Mouse (Mus musculus): ENCODE results near the gene Mrpl49.

DNA sequence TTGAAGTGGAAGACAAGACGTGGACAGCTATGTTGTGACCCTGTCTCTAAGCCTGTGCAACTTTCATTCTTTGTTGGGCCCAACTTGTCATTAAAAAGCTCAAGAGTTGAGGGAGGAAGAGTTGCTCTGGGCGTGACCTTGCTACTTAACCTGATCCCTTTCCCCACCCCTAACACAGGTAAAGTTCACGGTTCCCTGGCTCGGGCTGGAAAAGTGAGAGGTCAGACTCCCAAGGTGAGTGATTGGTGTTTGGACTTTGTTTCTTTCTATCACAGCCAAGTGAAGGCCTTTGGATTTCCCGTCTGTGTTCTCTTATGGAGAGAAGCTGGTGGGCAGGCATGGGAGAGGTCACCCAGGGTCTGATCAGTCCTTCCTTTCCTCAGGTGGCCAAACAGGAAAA is 1.4 kb upstream of the Mrpl49 start:
- TF ChIP-seq CTCF (IDR thresholded peaks at IDR 0.05; ENCODE audit: borderline replicate concordance, extremely low read depth, insufficient read depth, insufficient read length) (no peak), POLR2A (IDR thresholded peaks at IDR 0.05; ENCODE audit: borderline replicate concordance, extremely low read depth, insufficient read depth, insufficient read length, poor library complexity, severe bottlenecking) (no peak)

Measured in brain, embryonic 14.5 days (tissue).